Mouse (Mus musculus): ENCODE data around the gene Cyb561. TPM values are rescaled to one million over a fixed set of nuclear protein-coding genes. Genes with fewer than 3 reads are reported as not detected.

The Cyb561 gene
- 20.2 TPM for polyA plus RNA-seq (2014; fragmentation: Illumina TruSeq; extraction: RNeasy Lipid Tissue Mini Kit (QIAGEN cat#74804); ENCODE audit: low replicate concordance)

DNA sequence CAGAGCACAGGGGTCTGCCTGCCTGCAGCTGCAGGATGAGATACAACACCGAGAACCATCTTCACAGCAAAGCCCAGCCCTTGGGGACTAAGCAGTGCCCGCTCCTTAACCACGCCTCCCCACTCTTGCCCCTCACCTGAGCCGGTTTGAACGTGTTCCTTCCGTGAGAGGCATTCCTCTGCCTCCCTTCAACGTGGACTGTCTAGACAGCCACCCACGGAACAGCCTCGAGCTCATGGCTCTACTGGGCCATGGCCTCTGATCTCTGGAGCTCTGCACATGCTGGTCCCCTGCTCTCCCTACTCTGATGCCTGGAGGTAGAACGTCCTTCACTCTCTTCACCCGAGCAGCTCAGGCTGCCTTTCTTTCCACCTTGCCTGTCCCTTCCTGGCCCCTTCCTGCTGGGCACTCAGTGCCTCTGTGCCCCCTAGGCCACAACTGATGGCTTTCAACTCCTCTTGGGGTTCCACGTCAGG is at the start of gene Cyb561:
Cyb561 (minus strand) TSS at position 426 of the 476 bp plus-strand sequence.

GRCm38 (mm10) chr11:105994375-105994774 is 41.2 kb upstream of the Cyb561 start, which contains the start of gene Ace3:
TSS of gene Ace3 (plus strand) at chr11:105994675.

DNA sequence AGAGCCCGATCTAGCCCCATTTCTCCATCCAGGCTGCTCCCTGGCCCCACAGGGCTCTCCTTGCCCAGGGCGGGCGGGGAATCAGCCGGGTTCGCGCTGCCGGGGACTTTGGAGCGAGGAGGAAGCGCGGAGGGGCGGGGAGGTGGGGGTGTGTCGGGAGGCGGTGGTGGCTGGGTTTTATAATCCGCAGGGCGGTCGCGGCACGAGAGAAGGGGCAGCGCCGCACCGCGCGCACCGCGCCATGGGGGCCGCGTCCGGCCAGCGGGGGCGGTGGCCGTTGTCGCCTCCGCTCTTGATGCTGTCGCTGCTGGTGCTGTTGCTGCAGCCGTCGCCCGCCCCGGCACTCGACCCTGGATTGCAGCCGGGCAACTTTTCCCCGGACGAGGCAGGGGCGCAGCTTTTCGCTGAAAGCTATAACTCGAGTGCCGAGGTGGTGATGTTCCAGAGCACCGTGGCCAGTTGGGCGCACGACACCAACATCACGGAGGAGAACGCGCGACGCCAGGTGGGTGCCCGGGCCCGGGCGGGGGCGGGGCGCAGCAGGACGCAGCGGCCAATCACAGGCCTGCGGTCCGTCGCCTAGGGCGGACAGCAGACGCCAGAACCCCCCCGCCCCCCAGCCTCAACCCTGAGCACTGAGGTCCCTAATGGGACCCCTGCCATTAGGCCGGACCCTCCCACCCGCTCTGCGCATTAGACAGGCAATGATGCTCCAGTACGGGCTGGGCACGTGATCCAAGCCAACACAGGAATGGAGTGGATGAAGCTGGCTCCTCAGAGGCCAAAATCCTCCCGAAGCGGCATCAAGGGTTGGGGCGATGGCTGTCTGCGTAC is 14.8 kb upstream of the Cyb561 start, which contains the start of gene Ace:
Ace (plus strand) TSS at position 205 of the 834 bp plus-strand sequence.

Other genes starting within 250 kb of the Cyb561 start
- gene Ace, start 14.6 kb upstream of the Cyb561 start, polyA plus RNA-seq (2014; fragmentation: Illumina TruSeq; extraction: RNeasy Lipid Tissue Mini Kit (QIAGEN cat#74804); ENCODE audit: low replicate concordance) = 272 TPM
- gene Ace3, start 41.3 kb upstream of the Cyb561 start, polyA plus RNA-seq (2014; fragmentation: Illumina TruSeq; extraction: RNeasy Lipid Tissue Mini Kit (QIAGEN cat#74804); ENCODE audit: low replicate concordance) = not detected
- gene Kcnh6, start 54.8 kb upstream of the Cyb561 start, polyA plus RNA-seq (2014; fragmentation: Illumina TruSeq; extraction: RNeasy Lipid Tissue Mini Kit (QIAGEN cat#74804); ENCODE audit: low replicate concordance) = not detected
- 36.5 TPM for gene Dcaf7, start 83.5 kb upstream of the Cyb561 start, polyA plus RNA-seq (2014; fragmentation: Illumina TruSeq; extraction: RNeasy Lipid Tissue Mini Kit (QIAGEN cat#74804); ENCODE audit: low replicate concordance)
- 6.8 TPM for gene Taco1, start 112.7 kb upstream of the Cyb561 start, polyA plus RNA-seq (2014; fragmentation: Illumina TruSeq; extraction: RNeasy Lipid Tissue Mini Kit (QIAGEN cat#74804); ENCODE audit: low replicate concordance)
- 3.5 TPM for gene Map3k3, start 131.3 kb upstream of the Cyb561 start, polyA plus RNA-seq (2014; fragmentation: Illumina TruSeq; extraction: RNeasy Lipid Tissue Mini Kit (QIAGEN cat#74804); ENCODE audit: low replicate concordance)
- gene Gm10840, start 207.5 kb upstream of the Cyb561 start, polyA plus RNA-seq (2014; fragmentation: Illumina TruSeq; extraction: RNeasy Lipid Tissue Mini Kit (QIAGEN cat#74804); ENCODE audit: low replicate concordance) = not detected
- 1.6 TPM for gene Limd2, start 207.5 kb upstream of the Cyb561 start, polyA plus RNA-seq (2014; fragmentation: Illumina TruSeq; extraction: RNeasy Lipid Tissue Mini Kit (QIAGEN cat#74804); ENCODE audit: low replicate concordance)
- gene Strada, start 248.8 kb upstream of the Cyb561 start, polyA plus RNA-seq (2014; fragmentation: Illumina TruSeq; extraction: RNeasy Lipid Tissue Mini Kit (QIAGEN cat#74804); ENCODE audit: low replicate concordance) = 3.2 TPM

All from small intestine, adult 10 weeks (tissue).